Comparison of ENCODE assay signal across 18 mouse cellular contexts in genomic region chr5:121264593-121264992, GRCm38 (mm10). TPM values are rescaled to one million over a fixed set of nuclear protein-coding genes. Genes with fewer than 3 reads are reported as not detected.
DNase-seq lines count a peak whose midpoint lies in the region; ATAC-seq lines count a peak whose summit lies in the region.
"Had no signal": no experiment of that assay in that cellular context is flagged by ENCODE, and none has a peak within 500 bp of the region (broad histone marks: within the 10 kb centered on the region; RNA-seq: fewer than 3 reads in every experiment).

No protein-coding gene starts in this region.

- DNase-seq in adrenal gland, postnatal 14 days = peak; percentile 43
- no peak for DNase-seq in adrenal gland, postnatal 25 days
- no peak for DNase-seq in liver
- DNase-seq in Muller cell, postnatal 12 days (ENCODE audit: inconsistent ontology term) = no peak
- no peak for DNase-seq in midbrain, embryonic 14.5 days
- DNase-seq: adrenal gland, adult 2 months; cerebellum, adult 11 months; cerebellum, postnatal 14 days; gastrocnemius, postnatal 10 days; heart, adult 11 months had no signal

- H3K9me3 ChIP-seq in liver, embryonic 12.5 days (replicated peaks) = no peaks in the 10 kb centered on the region
- no peaks in the 10 kb centered on the region for H3K9me3 ChIP-seq in liver, embryonic 15.5 days (replicated peaks)
- no peaks in the 10 kb centered on the region for H3K9me3 ChIP-seq in midbrain, embryonic 14.5 days (ENCODE audit: control insufficient read depth, low read length)
- H3K9me3 ChIP-seq: embryonic facial prominence, embryonic 12.5 days; forebrain, embryonic 15.5 days; hindbrain, embryonic 13.5 days had no signal

- H3K9ac ChIP-seq in liver, embryonic 12.5 days = no peak overlapping the region
- H3K9ac ChIP-seq in liver, embryonic 15.5 days = 0 out of 2 replicates have a peak overlapping the region, but pooled peaks have one; percentile 2
- no peak overlapping the region for H3K9ac ChIP-seq in midbrain, embryonic 14.5 days (replicated peaks; ENCODE audit: low read length)
- H3K9ac ChIP-seq: embryonic facial prominence, embryonic 12.5 days; forebrain, embryonic 15.5 days; hindbrain, embryonic 13.5 days had no signal

- H3K27me3 ChIP-seq in liver, embryonic 12.5 days (replicated peaks) = no peaks in the 10 kb centered on the region
- no peaks in the 10 kb centered on the region for H3K27me3 ChIP-seq in liver, embryonic 15.5 days
- no peaks in the 10 kb centered on the region for H3K27me3 ChIP-seq in midbrain, embryonic 14.5 days (ENCODE audit: control insufficient read depth, insufficient read depth, low read length)
- H3K27me3 ChIP-seq: CH12.LX; embryonic facial prominence, embryonic 12.5 days; forebrain, embryonic 15.5 days; hindbrain, embryonic 13.5 days had no signal

- WGBS in liver, embryonic 12.5 days (ENCODE audit: insufficient replicate concordance) = 88% methylated on average over 2 of the region's 2 CpGs
- WGBS in liver, embryonic 15.5 days (ENCODE audit: insufficient replicate concordance) = 84% methylated on average over 2 of the region's 2 CpGs
- 94% methylated on average over 2 of the region's 2 CpGs for WGBS in midbrain, embryonic 14.5 days

- H3K4me3 ChIP-seq in liver, embryonic 12.5 days = no peak overlapping the region
- no peak overlapping the region for H3K4me3 ChIP-seq in liver, embryonic 15.5 days (replicated peaks)
- H3K4me3 ChIP-seq in midbrain, embryonic 14.5 days (replicated peaks; ENCODE audit: low read depth, low read length) = no peak overlapping the region
- H3K4me3 ChIP-seq: embryonic facial prominence, embryonic 12.5 days; forebrain, embryonic 15.5 days; hindbrain, embryonic 13.5 days had no signal

- no peak overlapping the region for H3K4me2 ChIP-seq in liver, embryonic 12.5 days
- no peak overlapping the region for H3K4me2 ChIP-seq in liver, embryonic 15.5 days
- H3K4me2 ChIP-seq in midbrain, embryonic 14.5 days (ENCODE audit: low read length) = no peak overlapping the region
- H3K4me2 ChIP-seq: embryonic facial prominence, embryonic 12.5 days; forebrain, embryonic 15.5 days; hindbrain, embryonic 13.5 days had no signal

- H3K4me1 ChIP-seq in liver, embryonic 12.5 days = peaks cover 28% of the 10 kb centered on the region
- peaks cover 38% of the 10 kb centered on the region for H3K4me1 ChIP-seq in liver, embryonic 15.5 days (replicated peaks)
- no peaks in the 10 kb centered on the region for H3K4me1 ChIP-seq in midbrain, embryonic 14.5 days (ENCODE audit: control insufficient read depth, insufficient read depth, low read length)
- H3K4me1 ChIP-seq: embryonic facial prominence, embryonic 12.5 days; forebrain, embryonic 15.5 days; hindbrain, embryonic 13.5 days had no signal

- peaks cover 98% of the 10 kb centered on the region for H3K36me3 ChIP-seq in liver, embryonic 12.5 days
- H3K36me3 ChIP-seq in liver, embryonic 15.5 days (replicated peaks) = peaks cover 98% of the 10 kb centered on the region
- peaks cover 78% of the 10 kb centered on the region for H3K36me3 ChIP-seq in midbrain, embryonic 14.5 days (ENCODE audit: control insufficient read depth, insufficient read depth, low read length)

- ATAC-seq in liver, embryonic 12.5 days = no peak
- no peak for ATAC-seq in liver, embryonic 15.5 days (ENCODE audit: insufficient read depth)
- ATAC-seq in megakaryocyte progenitor cell, adult 5-6 weeks (replicated peaks; ENCODE audit: poor library complexity) = 0 out of 2 replicates have a peak, but pooled peaks have one; percentile 12
- ATAC-seq in midbrain, embryonic 14.5 days (ENCODE audit: low FRiP score, low TSS enrichment) = no peak
- ATAC-seq: forebrain, embryonic 15.5 days; hindbrain, postnatal 0 days had no signal

- H3K27ac ChIP-seq in liver, embryonic 12.5 days = peak overlapping the region; percentile 63
- peak overlapping the region; percentile 59; the same call in 1 of the 2 replicates for H3K27ac ChIP-seq in liver, embryonic 15.5 days (replicated peaks)
- no peak overlapping the region for H3K27ac ChIP-seq in midbrain, embryonic 14.5 days (replicated peaks; ENCODE audit: low read depth, low read length)
- H3K27ac ChIP-seq: embryonic facial prominence, embryonic 12.5 days; forebrain, embryonic 15.5 days; hindbrain, embryonic 13.5 days; hindbrain, postnatal 0 days had no signal

RNA-seq across cellular contexts. Expression of gene Hectd4, which starts 44.6 kb away (rescaled TPM):
- total RNA-seq in adrenal gland, postnatal 14 days (2021) = 21.5 and 27.1 TPM in 2 replicates
- 29.8 and 35.7 TPM in 2 replicates for total RNA-seq in adrenal gland, postnatal 25 days (2021)
- 13.3 and 14.4 TPM in 2 replicates for polyA plus RNA-seq in liver, embryonic 12.5 days (2016; fragmentation: Nextera tagmentation; extraction: Ambion mirVana)
- 10.1 and 12.0 TPM in 2 replicates for polyA plus RNA-seq in liver, embryonic 15.5 days (2015; fragmentation: Nextera tagmentation; extraction: Ambion mirVana)
- 16.2 and 22.8 TPM in 2 replicates for total RNA-seq in megakaryocyte progenitor cell, adult 5-6 weeks (2015)
- total RNA-seq in megakaryocyte progenitor cell, adult 5-6 weeks (2017) = 6.5 and 9.2 TPM in 2 replicates
- 32.1 and 35.4 TPM in 2 replicates for polyA plus RNA-seq in midbrain, embryonic 14.5 days (2014; fragmentation: Nextera tagmentation; extraction: Ambion mirVana)
